Mouse (Mus musculus) B cell, adult 2 months (primary cell): ENCODE measurements around the gene Fblim1.
"Not testable (repeated sequence)": the region's sequence is repeated elsewhere in the genome, so short reads cannot be mapped to it uniquely, and the experiment has no call there.

Experiments used
- DNase-seq, 2 experiments: peaks; one replicate each; pipeline ENCODE4 v3.0.0; 2022

Gene Fblim1

GRCm38 (mm10) chr4:141564660-141565059 is 41.2 kb downstream of the Fblim1 start:
- no peak for DNase-seq

DNA sequence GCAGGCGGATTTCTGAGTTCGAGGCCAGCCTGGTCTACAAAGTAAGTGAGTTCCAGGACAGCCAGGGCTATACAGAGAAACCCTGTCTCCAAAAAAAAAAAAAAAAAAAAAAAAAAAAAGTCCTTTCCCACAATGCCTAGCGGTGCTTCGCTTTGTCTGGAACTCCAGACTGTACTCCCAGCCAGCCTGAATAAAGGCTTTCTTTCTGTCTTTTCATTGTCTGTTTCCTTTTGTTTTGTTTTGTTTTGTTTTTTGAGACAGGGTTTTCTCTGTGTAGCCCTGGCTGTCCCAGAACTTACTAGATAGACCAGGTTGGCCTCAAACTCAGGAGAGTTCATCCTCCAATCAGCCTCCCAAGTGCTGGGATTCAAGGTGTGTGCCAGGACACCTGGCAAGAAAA is 41.7 kb downstream of the Fblim1 start:
- DNase-seq = no peak

- no peak for DNase-seq
Measured at GRCm38 (mm10) chr4:141562281-141562680, 43.6 kb downstream of the Fblim1 start.

DNA sequence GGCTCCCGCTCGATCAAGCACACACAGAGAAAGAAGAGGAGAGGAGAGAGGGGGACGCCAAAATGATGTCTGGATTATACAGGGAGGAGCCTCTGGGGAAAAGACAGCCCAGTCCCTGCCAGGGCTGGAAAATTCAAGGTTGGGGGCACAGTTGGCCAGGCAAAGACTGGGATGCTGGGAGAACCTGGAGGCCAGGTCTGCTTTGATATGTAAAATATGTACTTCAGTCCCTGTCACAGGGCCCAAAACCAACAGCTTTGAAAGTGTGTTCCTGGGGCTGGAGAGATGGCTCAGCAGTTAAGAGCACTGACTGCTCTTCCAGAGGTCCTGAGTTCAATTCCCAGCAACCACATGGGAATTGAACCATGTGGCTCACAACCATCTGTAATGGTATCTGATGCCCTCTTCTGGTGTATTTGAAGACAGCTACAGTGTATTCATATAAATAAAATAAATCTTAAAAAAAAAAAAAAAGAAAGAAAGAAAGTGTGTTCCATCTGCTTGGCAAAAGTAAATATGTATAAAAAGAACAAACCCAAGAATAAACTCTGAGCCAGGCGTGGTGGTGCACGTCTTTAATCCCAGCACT is 44.5 kb downstream of the Fblim1 start:
- DNase-seq = not testable (repeated sequence)

GRCm38 (mm10) chr4:141559898-141560263 is 46.0 kb downstream of the Fblim1 start:
- DNase-seq = peak; percentile 89 to 91

DNA sequence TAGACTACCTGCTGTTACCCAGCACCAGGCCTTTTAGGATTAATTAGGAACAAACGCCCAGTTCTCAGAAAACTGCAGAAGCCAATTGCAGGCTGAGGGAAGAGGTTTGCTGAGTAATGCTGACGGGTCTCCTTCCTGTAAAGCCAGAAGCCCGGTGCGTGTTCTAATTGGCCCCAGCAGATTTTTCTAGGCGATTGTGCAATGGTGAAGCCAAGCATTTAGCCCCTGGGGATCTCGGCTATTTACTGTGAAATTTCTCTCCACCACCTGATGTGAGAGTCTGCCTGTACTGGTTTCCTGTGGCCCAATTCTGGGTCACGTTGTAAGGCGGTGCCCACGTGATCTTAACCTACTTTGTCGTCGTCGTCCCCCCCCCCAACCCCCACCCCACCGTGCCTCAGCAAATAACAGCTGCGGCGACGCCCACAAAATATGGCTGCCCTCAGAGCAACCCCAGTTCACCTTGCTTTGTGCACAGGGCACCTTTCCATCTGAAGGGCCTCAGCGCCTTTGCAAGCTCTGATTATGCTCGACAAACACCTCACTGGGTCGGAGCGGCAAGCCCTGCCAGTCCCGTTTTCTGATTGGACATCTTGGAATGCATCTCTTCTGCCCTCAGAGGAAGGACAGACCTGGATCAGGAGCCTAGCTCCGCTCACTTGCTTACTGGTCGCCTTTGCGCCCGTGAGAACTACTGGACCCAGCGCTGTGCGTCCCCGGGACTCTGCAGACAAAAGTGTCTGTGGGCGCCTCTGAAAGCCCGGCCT is 46.6 kb downstream of the Fblim1 start:
- peak; percentile 82 to 86 for DNase-seq

GRCm38 (mm10) chr4:141558658-141559057 is 47.2 kb downstream of the Fblim1 start:
- peak; percentile 45 to 46 for DNase-seq

GRCm38 (mm10) chr4:141556163-141556562 is 49.7 kb downstream of the Fblim1 start:
- not testable (repeated sequence) for DNase-seq

DNA sequence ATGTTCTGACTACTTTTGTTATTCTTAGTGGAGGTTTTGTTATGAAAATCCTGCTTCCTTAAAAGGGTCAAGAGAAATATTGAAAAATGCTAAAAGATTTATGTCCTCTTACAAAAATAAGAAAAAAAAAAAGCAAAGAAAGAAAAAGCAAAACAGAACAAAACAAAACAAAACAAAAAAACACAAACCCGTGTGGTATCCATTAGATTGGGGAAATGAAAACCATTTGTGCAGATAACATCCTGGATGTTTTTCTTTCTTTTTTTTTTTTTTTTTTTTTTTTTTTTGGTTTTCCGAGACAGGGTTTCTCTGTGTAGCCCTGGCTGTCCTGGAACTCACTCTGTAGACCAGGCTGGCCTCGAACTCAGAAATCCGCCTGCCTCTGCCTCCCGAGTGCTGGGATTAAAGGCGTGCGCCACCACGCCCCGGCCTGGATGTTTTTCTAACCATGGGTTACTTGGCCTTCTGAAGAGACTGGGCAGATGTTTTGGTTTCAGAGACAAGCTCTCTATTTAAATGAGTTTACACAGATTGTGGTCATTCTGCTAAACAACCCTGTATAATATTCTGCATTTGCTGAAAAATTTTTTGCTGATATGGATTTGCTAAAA is 51.5 kb downstream of the Fblim1 start:
- not testable (repeated sequence) for DNase-seq

DNA sequence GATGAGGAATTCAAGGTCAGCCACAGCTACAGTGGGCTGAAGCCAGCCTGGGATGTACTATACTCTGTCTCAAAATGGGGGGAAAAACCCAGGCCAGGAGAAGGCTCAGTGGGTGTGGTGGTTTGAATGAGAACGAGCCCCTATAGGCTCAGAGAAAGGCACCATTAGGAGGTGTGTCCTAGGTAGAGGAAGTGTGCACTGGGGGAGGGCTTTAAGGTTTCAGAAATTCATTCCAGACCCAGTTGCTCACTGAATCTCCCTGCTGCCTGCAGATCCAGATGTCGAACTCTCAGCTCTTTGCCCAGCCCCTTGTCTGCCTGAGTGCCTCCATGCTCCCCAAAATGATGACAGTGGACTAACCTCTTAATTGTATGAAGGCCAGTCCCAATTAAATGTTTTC is 53.4 kb downstream of the Fblim1 start:
- peak; percentile 51 to 60 for DNase-seq

DNA sequence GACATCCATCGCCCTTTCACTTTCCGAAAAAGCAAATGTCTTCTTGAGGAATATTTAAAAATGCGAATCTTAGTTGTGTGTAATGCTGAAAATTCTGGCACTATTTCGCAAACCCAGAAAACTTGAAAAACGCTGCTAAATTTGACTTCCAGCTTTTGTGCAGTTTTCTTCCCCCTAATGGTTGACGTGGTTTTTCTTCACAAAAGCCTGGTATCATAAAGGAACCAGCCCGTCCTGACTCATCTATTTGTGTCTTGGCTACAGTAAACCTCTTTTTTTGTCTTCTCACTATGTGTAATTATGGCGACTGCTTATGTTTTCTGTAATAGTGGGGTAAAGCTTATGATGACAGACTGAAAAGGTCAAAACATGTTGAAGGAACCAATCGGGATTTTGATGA is 58.6 kb downstream of the Fblim1 start:
- DNase-seq = peak in 1 of 2 experiments; percentile 25

DNA sequence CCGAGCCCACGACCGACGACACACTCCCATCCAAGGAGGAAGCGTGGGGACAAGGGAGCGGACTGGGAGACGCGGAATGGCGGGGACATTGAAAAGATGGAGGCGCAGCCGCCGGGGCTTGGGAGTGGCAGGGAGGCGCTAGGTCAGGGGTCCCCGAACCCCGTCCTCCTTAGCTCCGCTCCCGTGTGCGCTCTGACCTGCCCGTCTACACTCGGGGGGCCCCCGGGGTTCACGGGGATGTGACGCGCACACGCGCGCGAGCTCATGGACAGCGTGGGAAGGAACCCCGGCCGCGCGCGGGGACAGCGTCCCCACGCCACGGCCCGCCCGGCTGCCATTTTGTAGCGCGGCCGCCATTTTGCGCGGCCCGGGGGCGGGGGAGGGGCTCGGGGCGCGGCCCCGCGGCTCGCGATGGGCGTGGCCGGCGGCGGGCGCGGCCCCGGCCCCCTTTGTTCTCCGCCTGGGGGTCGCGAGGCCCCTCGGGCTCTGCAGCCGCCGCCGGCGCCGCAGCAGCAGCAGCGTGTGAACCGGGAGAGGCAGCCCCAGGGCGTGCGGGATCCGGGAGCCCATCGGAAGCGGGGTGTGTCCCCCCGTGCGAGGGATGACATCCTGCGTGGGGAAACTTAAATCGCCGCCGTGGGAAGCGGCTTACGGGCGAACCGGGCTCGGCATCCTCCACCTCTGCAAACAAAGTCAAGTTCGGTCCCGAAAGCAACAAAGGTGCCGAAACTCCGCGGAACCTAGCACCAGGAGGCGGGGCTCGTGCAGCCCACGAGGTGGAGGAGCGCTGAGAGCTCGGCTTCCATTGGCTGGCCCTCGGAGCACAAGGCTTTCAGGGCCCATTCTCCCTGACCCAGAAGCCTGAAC is 59.3 kb downstream of the Fblim1 start:
- DNase-seq = peak; percentile 84 to 85

DNA sequence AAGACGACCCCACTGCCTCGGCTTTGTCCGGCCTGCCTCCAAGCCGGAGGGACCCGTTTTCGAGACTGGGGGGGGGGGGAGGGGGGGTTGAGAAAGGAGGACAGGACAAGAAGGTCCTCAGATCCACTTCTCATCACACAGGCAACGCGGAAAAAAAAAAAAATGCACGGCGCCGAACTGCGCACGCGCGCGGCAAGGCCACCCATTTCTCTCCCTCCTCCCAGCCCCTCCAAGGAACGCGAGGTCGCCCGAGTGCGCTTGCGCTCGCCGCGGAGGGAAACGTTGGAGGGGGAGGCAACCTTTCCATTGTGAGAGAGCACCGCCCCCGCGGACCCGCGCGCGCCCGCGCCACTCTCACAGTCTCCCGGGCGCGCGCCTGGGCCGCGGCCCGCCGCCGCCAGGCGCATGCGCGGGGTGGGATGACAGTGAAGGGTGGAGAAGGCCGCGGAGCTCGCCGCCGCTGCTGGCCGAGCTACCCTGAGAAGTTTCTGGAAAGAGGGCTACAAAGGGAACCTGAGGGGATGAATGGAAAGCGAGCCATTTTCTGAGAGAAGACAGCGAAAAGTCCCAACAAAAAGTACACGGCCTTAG is 60.1 kb downstream of the Fblim1 start:
- peak; percentile 98 for DNase-seq

DNA sequence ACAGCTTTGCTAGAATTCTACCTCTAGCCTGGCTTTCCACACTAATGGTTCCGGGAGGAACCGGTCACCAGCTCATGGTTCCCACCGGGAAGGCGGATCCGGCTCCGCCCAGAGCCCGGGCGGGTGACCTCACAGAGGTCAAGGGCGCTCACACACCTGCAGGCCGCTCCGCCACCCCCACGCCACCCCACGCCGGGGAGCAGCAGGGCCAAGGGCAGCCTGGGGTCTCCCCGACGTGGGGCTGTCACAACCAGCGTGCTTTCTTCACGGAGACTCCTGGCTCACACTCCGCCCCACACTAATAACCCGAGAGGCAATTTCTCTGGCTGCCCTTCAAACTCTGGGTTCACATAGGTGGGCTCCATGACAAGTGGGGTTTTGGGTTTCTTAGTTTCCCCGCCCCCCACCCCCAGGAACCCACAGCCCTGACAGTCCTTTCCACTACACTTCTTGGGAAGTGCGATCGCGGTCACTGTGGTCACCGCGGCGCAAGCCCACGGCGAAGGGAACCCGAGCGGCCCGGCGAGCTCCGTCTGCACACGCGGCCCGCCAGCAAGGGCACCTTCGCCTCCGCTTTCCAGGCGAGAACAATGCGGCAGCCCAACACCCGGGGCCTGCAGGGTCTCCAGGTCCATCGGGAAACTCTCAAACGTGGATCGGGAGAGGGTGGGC is 60.7 kb downstream of the Fblim1 start:
- peak; percentile 43 to 45 for DNase-seq

DNA sequence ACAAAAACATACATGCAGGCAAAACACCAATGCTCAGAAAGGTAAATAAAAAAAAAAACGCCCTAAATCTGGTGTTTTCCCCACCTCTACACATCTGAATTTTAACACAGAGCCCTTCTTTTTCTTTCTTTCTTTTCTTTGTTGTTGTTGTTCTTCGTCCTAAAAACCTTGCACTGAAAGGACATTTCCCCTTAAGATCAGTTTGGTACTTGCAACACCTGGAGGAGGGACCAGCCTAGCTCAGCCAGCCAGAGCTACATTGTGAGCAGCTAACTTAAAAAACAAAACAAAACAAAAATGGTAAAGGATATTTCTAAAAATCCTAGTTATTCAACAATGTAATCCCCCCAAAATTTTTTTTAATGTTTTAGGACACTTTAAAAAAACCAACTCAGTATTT is 61.4 kb downstream of the Fblim1 start:
- DNase-seq = no peak

DNA sequence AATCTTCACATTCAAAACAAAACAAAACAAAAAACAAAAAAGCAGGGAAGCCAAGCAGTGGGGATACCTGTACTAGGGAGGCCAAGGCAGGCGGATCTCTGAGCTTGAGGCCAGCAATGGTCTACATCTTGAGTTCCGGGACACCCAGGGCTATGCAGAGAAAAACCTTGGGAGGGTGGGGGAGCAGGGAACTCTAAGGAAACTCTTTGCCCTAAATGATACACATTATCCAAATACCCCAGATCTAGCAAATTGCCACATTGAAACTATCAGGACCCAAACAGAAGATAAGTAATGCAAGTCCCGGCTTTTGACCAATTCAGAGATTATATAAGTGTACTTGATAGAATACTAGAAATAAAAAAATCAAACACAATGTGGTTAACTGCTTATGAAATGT is 62.3 kb downstream of the Fblim1 start:
- DNase-seq = no peak

GRCm38 (mm10) chr4:141541851-141542250 is 64.0 kb downstream of the Fblim1 start:
- DNase-seq = no peak

DNA sequence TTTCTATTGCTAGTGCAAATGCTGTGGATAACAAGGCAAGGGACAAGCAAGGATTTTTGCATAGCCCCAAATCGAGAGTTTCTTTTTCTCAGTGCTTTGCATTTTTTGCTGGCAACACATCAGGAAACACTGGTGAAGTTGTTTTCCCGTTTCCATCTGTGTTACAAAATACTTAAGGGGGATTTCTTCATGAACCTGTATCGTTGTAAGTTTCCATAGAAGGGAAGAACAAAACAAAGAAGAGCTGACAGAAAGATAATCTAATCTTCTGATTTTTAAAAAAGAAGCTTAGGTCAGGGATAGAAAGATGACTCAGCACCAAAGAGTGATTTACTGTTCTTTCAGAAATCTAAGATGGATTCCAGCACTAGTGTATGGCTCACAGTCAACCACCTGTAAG is 65.1 kb downstream of the Fblim1 start:
- DNase-seq = no peak

- no peak for DNase-seq
Measured at GRCm38 (mm10) chr4:141539213-141539767, 66.6 kb downstream of the Fblim1 start.

- peak; percentile 86 to 89 for DNase-seq
Measured at GRCm38 (mm10) chr4:141538408-141539212, 67.3 kb downstream of the Fblim1 start, which contains the start of gene Spen. Gene Spen, minus strand, starts transcription at chr4:141538597.
